Mouse (Mus musculus) midbrain, embryonic 12.5 days (tissue): Measurements from ENCODE around the gene Hhipl1. TPM values are rescaled to one million over a fixed set of nuclear protein-coding genes. Genes with fewer than 3 reads are reported as not detected.

Experiments used
- ATAC-seq: fragments of 200-750 bp; cut with Nextera tagmentation; 2 replicates; pipeline ENCODE4 v1.8.0; 2017; ENCODE audit warnings: low read depth, moderate TSS enrichment, moderate library complexity; ENCODE audit not compliant: low FRiP score
- H3K27ac ChIP-seq: fragments of 300-500 bp; sonication (generic); replicated peaks from 2 replicates; pipeline ENCODE4 v1.5.1; 2016; ENCODE audit warnings: mild to moderate bottlenecking
- H3K27me3 ChIP-seq: fragments of 300-500 bp; sonication (generic); 2 replicates; pipeline ENCODE4 v1.6.1; 2016; ENCODE audit warnings: mild to moderate bottlenecking
- H3K36me3 ChIP-seq: fragments of 300-500 bp; sonication (generic); 2 replicates; pipeline ENCODE4 v1.6.1; 2016
- H3K4me1 ChIP-seq: fragments of 300-500 bp; sonication (generic); 2 replicates; pipeline ENCODE4 v1.6.1; 2016
- H3K4me2 ChIP-seq: fragments of 300-500 bp; sonication (generic); replicated peaks from 2 replicates; pipeline ENCODE4 v1.6.1; 2016; ENCODE audit warnings: mild to moderate bottlenecking, moderate library complexity
- H3K4me3 ChIP-seq: fragments of 300-500 bp; sonication (generic); 2 replicates; pipeline ENCODE4 v1.5.1; 2016; ENCODE audit warnings: mild to moderate bottlenecking
- H3K9ac ChIP-seq: fragments of 300-500 bp; sonication (generic); replicated peaks from 2 replicates; pipeline ENCODE4 v1.6.1; 2016; ENCODE audit warnings: mild to moderate bottlenecking, moderate library complexity
- H3K9me3 ChIP-seq: fragments of 300-500 bp; sonication (generic); 2 replicates; pipeline ENCODE4 v1.6.1; 2016; ENCODE audit warnings: mild to moderate bottlenecking
- WGBS: fragments of 180-500 bp; shearing (Covaris S2); methylation state at CpG from one replicate; pipeline ENCODE4 v1.1.7; 2016; 5-methylcytosine and 5-hydroxymethylcytosine counted together
- polyA plus RNA-seq: library from polyadenylated mRNA; unstranded; fragments of >200 nt; fragmentation: Nextera tagmentation; extraction: Ambion mirVana; gene quantifications from 2 replicates; pipeline ENCODE4 v1.2.1, GENCODE M21; 2016

Hhipl1 gene
- polyA plus RNA-seq, 1 experiment from 2014 or later, result 5.0 TPM

DNA sequence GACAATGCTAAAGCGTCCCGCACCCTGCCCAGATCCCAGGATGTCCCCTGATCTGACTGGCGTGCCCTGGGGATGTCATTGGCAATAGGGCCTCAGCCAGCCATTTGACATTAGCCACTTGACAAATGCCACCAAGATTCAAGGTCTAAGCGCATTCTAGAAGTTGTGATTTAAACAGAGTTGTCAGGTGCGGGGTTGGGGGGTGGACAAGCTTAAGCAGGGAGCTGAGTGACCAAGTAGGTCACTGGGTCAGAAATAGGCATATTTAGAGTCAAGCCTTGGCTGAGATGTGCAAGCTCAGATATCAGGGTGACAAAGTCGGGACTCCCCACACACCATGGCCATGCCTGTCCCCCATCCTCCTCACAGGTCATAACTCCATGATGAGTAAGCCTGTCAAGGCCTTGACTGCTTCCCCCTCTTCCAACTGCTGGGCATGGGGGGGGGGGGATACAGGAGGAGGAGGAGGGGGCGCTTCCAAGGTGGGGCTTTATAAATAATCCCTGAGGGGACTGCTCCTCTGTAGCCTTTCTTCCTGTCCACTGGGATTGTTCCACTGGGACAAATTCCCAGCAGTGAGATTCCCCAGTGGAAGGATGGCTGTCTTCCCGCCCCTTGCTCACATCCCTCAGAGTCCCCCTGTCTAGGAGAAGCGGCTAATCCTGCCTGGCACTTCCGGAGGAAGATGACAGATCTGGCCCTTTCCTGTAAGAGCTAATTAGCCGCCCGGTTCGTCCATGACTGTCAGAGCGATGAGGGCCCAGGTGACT is 21.4 kb upstream of the Hhipl1 start:
- Histone ChIP-seq H3K4me3 (no peak overlapping the region), H3K4me2 (peak overlapping the region; percentile 46), H3K27ac (peak overlapping the region; percentile 88), H3K4me1 (peaks cover 22% of the 10 kb centered on the region), H3K9ac (no peak overlapping the region), H3K36me3 (no peaks in the 10 kb centered on the region), H3K9me3 (0 out of 2 replicates have a peak, but pooled peaks cover 2% of the 10 kb centered on the region), H3K27me3 (no peaks in the 10 kb centered on the region)
- WGBS, result 26% methylated on average over 14 of the region's 14 CpGs
- peak; percentile 68 for ATAC-seq

DNA sequence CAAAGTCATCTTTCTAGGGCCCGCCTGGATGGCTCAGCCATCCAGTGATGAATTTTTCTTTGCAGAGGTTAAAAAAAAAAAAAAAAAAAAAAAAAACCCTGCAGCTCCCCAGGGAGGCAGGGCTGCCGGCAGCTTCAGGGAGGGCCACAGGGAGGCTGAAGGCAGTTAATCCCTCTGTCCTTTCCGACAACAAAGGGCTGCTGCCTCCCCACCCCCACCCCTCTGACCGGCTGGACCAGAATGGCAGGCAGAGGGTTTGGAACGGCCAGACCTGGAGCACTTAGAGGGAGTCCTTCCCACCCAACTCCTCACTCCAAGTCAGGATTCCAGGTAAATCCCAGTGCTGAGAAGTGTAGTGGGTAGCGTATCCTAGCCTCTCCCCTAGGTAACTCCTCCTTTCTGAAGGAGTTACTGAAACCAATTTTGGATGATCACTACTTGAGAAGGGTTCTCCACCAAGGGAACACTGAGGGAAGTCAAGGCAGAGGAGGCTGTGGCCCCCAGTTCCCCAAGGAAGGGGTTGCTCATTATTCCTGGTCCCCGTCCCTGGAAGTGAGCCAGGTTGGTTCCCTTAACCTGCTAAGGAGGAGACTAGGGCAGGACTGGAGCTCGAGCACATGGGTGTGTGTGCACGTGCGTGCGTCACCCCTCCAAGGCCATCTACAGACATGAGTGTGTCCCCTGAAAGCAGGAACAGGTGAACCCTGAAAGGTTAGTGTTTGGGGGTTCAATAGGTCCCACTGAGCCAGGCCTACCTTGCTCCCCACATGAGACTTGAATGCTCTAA is 20.7 kb upstream of the Hhipl1 start:
- no peaks in the 10 kb centered on the region for H3K36me3 ChIP-seq
- H3K27me3 ChIP-seq, result no peaks in the 10 kb centered on the region
- peak; percentile 79 for ATAC-seq
- H3K9me3 ChIP-seq, result 0 out of 2 replicates have a peak, but pooled peaks cover 2% of the 10 kb centered on the region
- WGBS, result 28% methylated on average over 11 of the region's 11 CpGs
- H3K9ac ChIP-seq, result peak overlapping the region; percentile 37; the same call in 1 of the 2 replicates
- H3K4me1 ChIP-seq, result peaks cover 22% of the 10 kb centered on the region
- peak overlapping the region; percentile 88 for H3K27ac ChIP-seq
- peak overlapping the region; percentile 12; the same call in 1 of the 2 replicates for H3K4me3 ChIP-seq
- H3K4me2 ChIP-seq, result peak overlapping the region; percentile 46

DNA sequence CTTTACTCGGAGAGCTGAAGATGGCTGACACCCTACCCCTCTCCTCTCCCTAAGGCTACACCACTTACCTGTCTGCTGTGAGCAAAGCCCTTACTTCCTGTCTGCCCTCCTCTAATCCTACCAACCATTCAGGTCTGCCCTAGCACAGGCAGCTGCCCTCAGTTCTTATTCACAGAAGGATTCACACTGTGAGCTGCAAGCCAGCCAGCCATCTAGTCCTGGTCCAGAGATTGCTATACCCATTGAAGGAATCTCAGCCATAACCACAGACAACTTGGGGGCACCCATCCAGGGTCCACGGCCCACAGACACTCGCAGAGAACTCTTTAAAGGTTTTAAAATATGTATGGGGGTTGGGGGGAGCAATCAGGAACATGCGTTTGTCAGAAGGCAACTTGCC is 19.7 kb upstream of the Hhipl1 start:
- Histone ChIP-seq H3K9me3 (0 out of 2 replicates have a peak, but pooled peaks cover 2% of the 10 kb centered on the region), H3K4me3 (no peak overlapping the region), H3K27me3 (no peaks in the 10 kb centered on the region), H3K4me1 (peaks cover 22% of the 10 kb centered on the region), H3K9ac (no peak overlapping the region), H3K4me2 (peak overlapping the region; percentile 46; the same call in 1 of the 2 replicates), H3K36me3 (no peaks in the 10 kb centered on the region), H3K27ac (peak overlapping the region; percentile 88)
- WGBS, result 77% methylated on average over 4 of the region's 4 CpGs
- ATAC-seq, result no peak

DNA sequence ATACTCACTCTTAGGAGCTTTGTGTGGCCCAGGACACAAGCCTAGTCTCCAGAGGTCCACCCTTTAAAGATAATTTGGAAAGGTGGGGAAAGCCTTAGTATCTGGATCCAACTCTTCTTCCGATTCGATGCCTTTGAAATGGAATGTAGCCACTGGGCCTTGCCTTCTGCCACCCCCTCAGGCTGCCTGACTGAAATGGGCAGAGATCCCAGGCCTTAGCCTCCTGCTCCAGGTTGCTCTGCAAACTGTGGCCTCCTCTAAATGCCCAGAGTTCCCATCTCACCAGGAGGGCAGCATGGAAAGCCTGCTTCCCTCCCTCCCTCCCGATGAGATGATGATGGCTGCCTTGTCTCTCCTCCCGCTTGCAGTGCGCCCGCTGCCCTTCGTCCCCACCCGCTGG is 19.1 kb upstream of the Hhipl1 start:
- Histone ChIP-seq H3K4me1 (peaks cover 25% of the 10 kb centered on the region), H3K27me3 (no peaks in the 10 kb centered on the region), H3K9me3 (0 out of 2 replicates have a peak, but pooled peaks cover 2% of the 10 kb centered on the region), H3K36me3 (no peaks in the 10 kb centered on the region), H3K27ac (no peak overlapping the region), H3K9ac (no peak overlapping the region), H3K4me2 (no peak overlapping the region), H3K4me3 (no peak overlapping the region)
- 90% methylated on average over 8 of the region's 8 CpGs for WGBS
- ATAC-seq, result no peak

DNA sequence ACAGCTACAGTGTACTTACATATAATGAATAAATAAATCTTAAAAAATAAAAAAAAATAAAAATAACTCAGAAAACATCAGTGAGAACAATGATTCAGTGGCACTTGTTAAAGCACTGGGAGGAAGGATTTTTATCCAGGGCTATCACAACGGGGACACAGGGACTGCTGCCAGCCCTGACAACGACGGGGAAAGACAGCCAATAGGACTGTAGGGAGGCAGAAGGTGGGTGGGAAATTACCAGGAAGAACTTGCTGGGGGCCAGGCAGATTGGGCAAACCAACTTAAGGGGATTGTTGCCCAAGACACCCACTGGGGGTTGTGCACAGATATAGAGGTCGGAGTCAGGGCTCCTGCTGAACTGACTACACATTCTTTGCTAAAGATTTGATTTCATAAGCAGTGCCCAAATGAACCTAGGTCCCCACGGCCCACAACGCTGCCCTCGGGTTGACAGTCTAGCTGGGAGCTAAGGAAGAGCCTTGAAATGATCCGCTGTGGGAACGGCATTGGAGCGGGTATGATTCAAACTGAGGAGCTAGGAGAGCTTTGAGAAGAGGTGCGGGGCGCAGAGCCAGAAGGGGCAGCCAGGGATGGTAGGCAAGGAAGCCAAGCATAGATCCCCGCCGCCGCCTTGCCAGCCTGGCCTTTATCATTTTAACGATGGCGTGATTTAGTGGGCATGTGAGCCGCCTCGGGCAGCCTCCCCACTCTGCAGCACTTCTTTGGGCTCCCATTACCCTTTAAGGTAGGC is 17.8 kb upstream of the Hhipl1 start:
- Histone ChIP-seq H3K9me3 (0 out of 2 replicates have a peak, but pooled peaks cover 2% of the 10 kb centered on the region), H3K4me3 (no peak overlapping the region), H3K4me1 (peaks cover 35% of the 10 kb centered on the region), H3K27ac (no peak overlapping the region), H3K36me3 (no peaks in the 10 kb centered on the region), H3K9ac (no peak overlapping the region), H3K27me3 (no peaks in the 10 kb centered on the region), H3K4me2 (no peak overlapping the region)
- WGBS, result 82% methylated on average over 19 of the region's 19 CpGs
- ATAC-seq, result no peak

DNA sequence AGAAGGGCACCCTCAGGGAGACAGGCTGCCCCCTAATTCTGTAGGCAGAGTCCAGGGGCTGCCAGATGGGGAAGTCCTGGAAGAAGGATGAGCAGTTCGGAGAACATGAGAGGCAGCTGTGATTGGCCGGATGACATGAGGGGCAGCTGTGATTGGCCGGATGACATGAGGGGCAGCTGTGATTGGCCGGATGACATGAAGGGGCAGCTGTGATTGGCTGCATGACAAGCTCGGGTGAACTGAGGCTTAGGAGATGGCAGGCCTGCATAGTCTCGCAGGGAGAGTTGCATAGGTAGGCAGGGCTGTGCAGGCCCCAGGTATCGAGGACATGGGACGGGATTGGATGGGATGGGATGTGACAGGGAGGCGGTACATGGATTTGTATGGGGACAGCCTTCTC is 13.7 kb upstream of the Hhipl1 start:
- Histone ChIP-seq H3K4me2 (peak overlapping the region; percentile 45), H3K4me1 (peaks cover 13% of the 10 kb centered on the region), H3K27me3 (no peaks in the 10 kb centered on the region), H3K9me3 (no peaks in the 10 kb centered on the region), H3K36me3 (no peaks in the 10 kb centered on the region), H3K27ac (peak overlapping the region; percentile 52; the same call in 1 of the 2 replicates), H3K9ac (no peak overlapping the region; the same call in 1 of the 2 replicates), H3K4me3 (no peak overlapping the region)
- peak; percentile 80 for ATAC-seq
- 8% methylated on average over 9 of the region's 9 CpGs for WGBS

DNA sequence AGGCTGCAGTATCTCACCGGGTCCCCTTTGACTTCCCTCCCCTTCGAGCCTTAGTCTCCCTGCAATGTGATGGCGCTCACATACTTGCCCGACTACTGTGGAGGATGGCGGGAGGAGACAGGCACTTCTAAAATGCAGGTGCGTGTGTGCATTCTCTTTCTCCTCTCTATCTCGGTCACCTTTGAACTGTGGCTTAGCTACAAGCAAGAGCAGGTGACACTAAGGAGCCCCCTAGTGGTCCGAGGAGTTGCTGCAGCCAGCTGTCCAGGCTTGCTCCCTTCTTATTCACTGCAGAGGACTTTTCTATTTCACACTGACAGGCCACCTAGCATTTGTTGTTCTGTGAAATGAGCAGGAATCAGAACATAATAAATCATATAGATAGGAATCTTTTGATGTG is 13.1 kb upstream of the Hhipl1 start:
- peak overlapping the region; percentile 45 for H3K4me2 ChIP-seq
- H3K4me3 ChIP-seq, result no peak overlapping the region
- no peaks in the 10 kb centered on the region for H3K9me3 ChIP-seq
- WGBS, result 6% methylated on average over 8 of the region's 8 CpGs
- peak; percentile 42 for ATAC-seq
- H3K27ac ChIP-seq, result peak overlapping the region; percentile 52; the same call in 1 of the 2 replicates
- H3K9ac ChIP-seq, result no peak overlapping the region
- peaks cover 13% of the 10 kb centered on the region for H3K4me1 ChIP-seq
- no peaks in the 10 kb centered on the region for H3K27me3 ChIP-seq
- no peaks in the 10 kb centered on the region for H3K36me3 ChIP-seq

DNA sequence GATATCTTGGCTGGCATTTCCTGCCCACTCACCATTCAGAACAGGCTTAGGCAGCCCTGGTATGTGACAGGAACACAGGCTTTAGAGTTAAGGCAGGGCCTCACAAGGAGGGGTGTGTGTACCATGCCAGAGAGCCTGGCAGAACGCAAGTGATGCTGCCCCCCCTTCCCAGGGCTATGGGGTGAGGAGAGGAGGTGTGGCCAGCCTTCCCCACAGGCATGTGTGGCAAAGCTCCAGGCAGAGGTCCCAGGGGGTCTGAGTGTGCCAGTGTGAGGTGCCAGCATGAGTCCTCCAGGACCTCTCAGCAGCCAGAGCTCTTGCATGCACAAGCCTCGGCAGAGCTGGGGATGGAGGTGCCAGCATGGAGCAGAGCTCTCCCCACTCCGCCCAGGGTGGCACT is 11.4 kb upstream of the Hhipl1 start:
- no peak overlapping the region for H3K4me3 ChIP-seq
- no peak overlapping the region for H3K9ac ChIP-seq
- no peaks in the 10 kb centered on the region for H3K27me3 ChIP-seq
- no peaks in the 10 kb centered on the region for H3K36me3 ChIP-seq
- H3K27ac ChIP-seq, result no peak overlapping the region
- H3K4me1 ChIP-seq, result peaks cover 13% of the 10 kb centered on the region
- no peaks in the 10 kb centered on the region for H3K9me3 ChIP-seq
- ATAC-seq, result no peak
- WGBS, result 85% methylated on average over 3 of the region's 3 CpGs
- H3K4me2 ChIP-seq, result no peak overlapping the region

DNA sequence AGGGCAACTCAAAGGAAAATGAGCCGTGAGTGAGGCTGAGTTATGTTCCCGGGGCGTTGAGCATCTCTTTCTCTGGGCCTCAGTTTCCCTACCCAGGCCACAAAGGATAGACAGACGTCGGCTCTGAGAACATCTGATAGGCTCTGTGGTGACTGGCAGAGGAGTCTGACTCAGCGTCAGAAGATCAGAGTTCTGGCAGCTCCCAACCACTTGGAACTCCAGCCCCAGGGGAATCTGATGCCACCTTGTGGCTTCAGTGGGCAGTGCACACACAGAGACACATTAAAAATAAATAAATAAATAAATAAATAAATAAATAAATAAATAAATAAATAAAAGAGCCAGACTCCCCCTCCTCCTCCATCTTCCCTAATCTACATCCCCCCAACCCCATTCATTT is 9.0 kb upstream of the Hhipl1 start:
- WGBS, result 73% methylated on average over 6 of the region's 6 CpGs
- no peak for ATAC-seq
- H3K4me2 ChIP-seq, result no peak overlapping the region
- H3K4me1 ChIP-seq, result peaks cover 10% of the 10 kb centered on the region
- H3K27me3 ChIP-seq, result no peaks in the 10 kb centered on the region
- no peak overlapping the region for H3K4me3 ChIP-seq
- H3K9ac ChIP-seq, result no peak overlapping the region
- no peaks in the 10 kb centered on the region for H3K9me3 ChIP-seq
- H3K36me3 ChIP-seq, result no peaks in the 10 kb centered on the region
- no peak overlapping the region for H3K27ac ChIP-seq

DNA sequence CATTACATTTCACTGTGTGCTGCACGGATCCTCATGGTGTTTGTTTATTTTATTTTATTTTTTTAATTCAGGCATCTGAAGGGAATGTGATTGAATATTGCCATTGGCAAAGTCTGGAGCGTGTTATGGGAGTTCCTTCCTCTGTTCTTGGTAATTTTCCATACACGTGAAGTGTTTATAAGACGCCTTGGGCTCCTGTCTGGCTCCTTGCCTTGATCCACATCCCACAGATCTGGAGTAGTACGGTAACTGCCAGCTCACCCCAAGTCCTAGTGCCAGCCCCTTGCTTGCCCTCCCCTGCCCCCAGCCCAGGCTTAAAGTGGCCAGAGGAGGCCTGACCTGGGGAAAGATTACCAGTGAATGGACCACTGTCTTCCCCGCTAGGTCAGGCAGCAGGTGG is 5.1 kb upstream of the Hhipl1 start:
- ATAC-seq, result no peak
- H3K27ac ChIP-seq, result no peak overlapping the region
- H3K4me1 ChIP-seq, result peaks cover 4% of the 10 kb centered on the region; the same call in 1 of the 2 replicates
- H3K4me2 ChIP-seq, result no peak overlapping the region
- no peak overlapping the region for H3K9ac ChIP-seq
- WGBS, result 79% methylated on average over 6 of the region's 6 CpGs
- no peak overlapping the region for H3K4me3 ChIP-seq
- H3K36me3 ChIP-seq, result no peaks in the 10 kb centered on the region
- no peaks in the 10 kb centered on the region for H3K9me3 ChIP-seq
- H3K27me3 ChIP-seq, result peaks cover 15% of the 10 kb centered on the region

DNA sequence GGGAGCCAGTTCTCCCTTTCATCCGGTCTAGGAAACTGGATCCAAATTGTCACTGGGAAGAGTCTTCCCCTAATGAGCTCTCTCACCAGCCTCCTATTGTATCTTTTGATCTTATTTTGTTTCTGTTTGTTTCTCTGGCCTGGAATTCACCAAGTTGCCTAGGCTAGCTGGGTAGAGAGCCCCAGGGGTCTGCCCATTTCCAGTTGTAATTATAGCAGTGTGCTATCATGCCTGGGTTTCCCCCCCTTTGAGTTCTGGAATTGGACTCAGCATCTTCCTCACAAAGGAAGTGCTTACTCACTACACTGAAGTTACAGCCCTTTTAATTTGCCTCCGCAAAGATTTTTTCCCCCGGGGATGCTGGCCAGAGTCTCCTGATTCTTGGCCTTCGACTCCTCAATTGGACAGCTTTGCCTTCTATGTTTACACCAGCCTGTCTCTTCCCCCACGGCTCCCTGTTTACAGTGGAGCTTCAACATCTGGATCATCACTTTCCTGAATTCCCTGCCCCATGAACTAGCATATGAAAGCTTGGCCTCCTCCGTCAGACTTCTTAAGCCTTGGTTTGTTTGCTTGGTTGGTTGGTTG is 2.2 kb upstream of the Hhipl1 start:
- Histone ChIP-seq H3K4me2 (no peak overlapping the region), H3K36me3 (no peaks in the 10 kb centered on the region), H3K4me1 (peaks cover 18% of the 10 kb centered on the region), H3K4me3 (no peak overlapping the region), H3K9me3 (no peaks in the 10 kb centered on the region), H3K27ac (no peak overlapping the region), H3K27me3 (peaks cover 22% of the 10 kb centered on the region), H3K9ac (no peak overlapping the region)
- no peak for ATAC-seq
- WGBS, result 60% methylated on average over 6 of the region's 6 CpGs
